ENCODE assay signal across 8 mouse cellular contexts in the genomic region with DNA sequence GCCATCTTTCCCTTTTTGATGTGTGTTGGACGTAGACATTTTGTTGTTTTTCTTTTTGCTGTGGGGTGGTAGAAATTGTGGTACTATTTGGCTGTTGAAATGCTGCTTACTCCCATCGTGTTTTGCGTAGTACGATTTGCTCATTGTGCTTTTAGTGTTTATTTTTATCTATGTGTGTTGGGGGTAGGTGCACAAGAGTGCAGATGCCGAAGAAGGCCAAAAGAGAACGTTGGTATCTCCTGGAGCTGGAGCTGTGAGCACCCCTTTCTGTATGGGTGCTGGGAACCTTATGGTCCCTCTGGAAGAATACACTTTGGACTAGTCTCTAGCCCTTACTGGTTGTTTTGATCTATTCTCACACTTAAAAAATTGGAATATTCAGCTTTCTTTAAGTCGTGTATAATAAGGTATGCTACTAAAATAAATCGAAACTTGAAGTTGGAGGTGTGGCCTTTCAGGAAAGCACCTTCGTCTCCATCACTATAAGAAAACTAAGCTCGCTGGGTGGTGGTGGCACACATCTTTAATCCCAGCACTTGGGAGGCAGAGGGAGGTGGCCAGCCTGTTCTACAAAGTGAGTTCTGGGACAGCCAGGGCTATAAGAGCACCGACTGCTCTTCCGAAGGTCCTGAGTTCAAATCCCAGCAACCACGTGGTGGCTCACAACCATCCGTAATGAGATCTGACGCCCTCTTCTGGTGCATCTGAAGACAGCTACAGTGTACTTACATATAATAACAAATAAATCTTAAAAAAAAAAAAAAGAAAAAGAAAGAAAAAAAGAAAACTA. TPM values are rescaled to one million over a fixed set of nuclear protein-coding genes. Genes with fewer than 3 reads are reported as not detected.
DNase-seq lines count a peak whose midpoint lies in the region; ATAC-seq and TF ChIP-seq lines count a peak whose summit lies in the region.

No protein-coding gene starts in this region.

- H3K4me2 ChIP-seq in liver, embryonic 12.5 days: peak overlapping the region; percentile 94

- no peaks in the 10 kb centered on the region for H3K27me3 ChIP-seq in erythroblast, embryonic 14.5 days (ENCODE audit: control insufficient read depth)
- no peaks in the 10 kb centered on the region for H3K27me3 ChIP-seq in testis, adult 2 months (ENCODE audit: control insufficient read depth, insufficient read depth, low read length)
- no peaks in the 10 kb centered on the region for H3K27me3 ChIP-seq in liver, embryonic 12.5 days (replicated peaks)

- peak overlapping the region; percentile 99 for H3K27ac ChIP-seq in testis, adult 2 months (ENCODE audit: control insufficient read depth, insufficient read depth, low read depth, low read length)
- H3K27ac ChIP-seq in liver, embryonic 12.5 days: peak overlapping the region; percentile 99

- peak overlapping the region; percentile 88 for H3K9ac ChIP-seq in liver, embryonic 12.5 days

- no peak for ATAC-seq in erythroblast, adult 5-6 weeks (replicated peaks; ENCODE audit: low FRiP score, poor library complexity, severe bottlenecking)
- no peak for ATAC-seq in liver, embryonic 12.5 days

- H3K4me1 ChIP-seq in erythroblast, embryonic 14.5 days (ENCODE audit: control insufficient read depth): peaks cover 64% of the 10 kb centered on the region
- peaks cover 13% of the 10 kb centered on the region; the same call in 1 of the 2 replicates for H3K4me1 ChIP-seq in testis, adult 2 months (ENCODE audit: control insufficient read depth, insufficient read depth, low read length)
- peaks cover 55% of the 10 kb centered on the region for H3K4me1 ChIP-seq in liver, embryonic 12.5 days

- H3K36me3 ChIP-seq in erythroblast, embryonic 14.5 days (ENCODE audit: control insufficient read depth): peaks cover 35% of the 10 kb centered on the region
- H3K36me3 ChIP-seq in testis, adult 2 months (ENCODE audit: control insufficient read depth, insufficient read depth, low read length): no peaks in the 10 kb centered on the region
- 0 out of 2 replicates have a peak, but pooled peaks cover 2% of the 10 kb centered on the region for H3K36me3 ChIP-seq in liver, embryonic 12.5 days

- H3K9me3 ChIP-seq in erythroblast, embryonic 14.5 days (ENCODE audit: control insufficient read depth, low read length): no peaks in the 10 kb centered on the region; the same call in 1 of the 2 replicates
- H3K9me3 ChIP-seq in liver, embryonic 12.5 days (replicated peaks): no peaks in the 10 kb centered on the region

- H3K4me3 ChIP-seq in erythroblast, embryonic 14.5 days (replicated peaks): peak overlapping the region; percentile 94
- peak overlapping the region; percentile 100 for H3K4me3 ChIP-seq in testis, adult 2 months (ENCODE audit: control insufficient read depth, low read depth, low read length)
- H3K4me3 ChIP-seq in liver, embryonic 12.5 days: peak overlapping the region; percentile 85

- TF ChIP-seq POLR2A in testis, adult 2 months (IDR thresholded peaks at IDR 0.05; ENCODE audit: control insufficient read depth, low read depth, low read length): no peak

- DNase-seq in testis, postnatal 14 days (ENCODE audit: low spot score): no peak
- peak; percentile 32 for DNase-seq in testis, postnatal 10 days (ENCODE audit: low spot score)
- DNase-seq in cerebellum, postnatal 10 days: no peak
- DNase-seq in gastrocnemius, postnatal 10 days: no peak

- WGBS in liver, embryonic 12.5 days (ENCODE audit: insufficient replicate concordance): 58% methylated on average over 15 of the region's 15 CpGs

- TF ChIP-seq CTCF in testis, adult 2 months (IDR thresholded peaks at IDR 0.05; ENCODE audit: control insufficient read depth, insufficient read depth, insufficient replicate concordance, low read depth, low read length): no peak

RNA-seq across cellular contexts. Expression of gene Slc25a38, which starts 1.2 kb away (rescaled TPM):
- polyA plus RNA-seq in erythroblast, embryonic 14.5 days (2012): 22.5 and 36.0 TPM in 2 replicates
- 79.7 and 177 TPM in 2 replicates for total RNA-seq in erythroblast, adult 5-6 weeks (2015; ENCODE audit: low replicate concordance)
- total RNA-seq in erythroblast, adult 5-6 weeks (2017; ENCODE audit: low replicate concordance): 230 and 266 TPM in 2 replicates
- 27.8 and 28.2 TPM in 2 replicates for polyA plus RNA-seq in testis, adult 2 months (2012; rRNA removed)
- polyA plus RNA-seq in liver, embryonic 12.5 days (2016; fragmentation: Nextera tagmentation; extraction: Ambion mirVana): 142 and 144 TPM in 2 replicates
- 1 to 10 TPM; 8.9 to 9.8 TPM for total RNA-seq in gastrocnemius, postnatal 10 days (2021)

RNA-seq across cellular contexts. Expression of gene Rpsa, which starts 16.1 kb away (rescaled TPM):
- polyA plus RNA-seq in erythroblast, embryonic 14.5 days (2012): 245 and 656 TPM in 2 replicates
- total RNA-seq in erythroblast, adult 5-6 weeks (2015; ENCODE audit: low replicate concordance): 532 and 535 TPM in 2 replicates
- total RNA-seq in erythroblast, adult 5-6 weeks (2017; ENCODE audit: low replicate concordance): 872 and 875 TPM in 2 replicates
- polyA plus RNA-seq in testis, adult 2 months (2012; rRNA removed): 310 and 318 TPM in 2 replicates
- 1,191 and 1,263 TPM in 2 replicates for polyA plus RNA-seq in liver, embryonic 12.5 days (2016; fragmentation: Nextera tagmentation; extraction: Ambion mirVana)
- 100 to 1,000 TPM; 710 to 760 TPM for total RNA-seq in gastrocnemius, postnatal 10 days (2021)

RNA-seq across cellular contexts. Expression of gene Ccr8, which starts 19.4 kb away (rescaled TPM):
- polyA plus RNA-seq in erythroblast, embryonic 14.5 days (2012): not detected in 2 replicates
- not detected in 2 replicates for total RNA-seq in erythroblast, adult 5-6 weeks (2015; ENCODE audit: low replicate concordance)
- not detected in 2 replicates for total RNA-seq in erythroblast, adult 5-6 weeks (2017; ENCODE audit: low replicate concordance)
- polyA plus RNA-seq in testis, adult 2 months (2012; rRNA removed): not detected in 2 replicates
- not detected in 2 replicates for polyA plus RNA-seq in liver, embryonic 12.5 days (2016; fragmentation: Nextera tagmentation; extraction: Ambion mirVana)
- total RNA-seq in gastrocnemius, postnatal 10 days (2021): under 1 TPM in 1 of 2 experiments, not detected in 1; 0.23 TPM

RNA-seq across cellular contexts. Expression of gene Mobp, which starts 38.2 kb away (rescaled TPM):
- 0.03 TPM in 1 of 2 replicates, not detected in the other for polyA plus RNA-seq in erythroblast, embryonic 14.5 days (2012)
- total RNA-seq in erythroblast, adult 5-6 weeks (2015; ENCODE audit: low replicate concordance): not detected in 2 replicates
- total RNA-seq in erythroblast, adult 5-6 weeks (2017; ENCODE audit: low replicate concordance): not detected in 2 replicates
- 0.49 and 0.79 TPM in 2 replicates for polyA plus RNA-seq in testis, adult 2 months (2012; rRNA removed)
- not detected in 2 replicates for polyA plus RNA-seq in liver, embryonic 12.5 days (2016; fragmentation: Nextera tagmentation; extraction: Ambion mirVana)
- total RNA-seq in gastrocnemius, postnatal 10 days (2021): under 1 TPM in 1 of 2 experiments, not detected in 1; 0.77 TPM

RNA-seq across cellular contexts. Expression of gene Cx3cr1, which starts 41.7 kb away (rescaled TPM):
- polyA plus RNA-seq in erythroblast, embryonic 14.5 days (2012): 0.01 TPM in 2 replicates
- total RNA-seq in erythroblast, adult 5-6 weeks (2015; ENCODE audit: low replicate concordance): 6.7 and 7.3 TPM in 2 replicates
- 8.8 and 13.7 TPM in 2 replicates for total RNA-seq in erythroblast, adult 5-6 weeks (2017; ENCODE audit: low replicate concordance)
- polyA plus RNA-seq in testis, adult 2 months (2012; rRNA removed): 2.2 and 2.7 TPM in 2 replicates
- polyA plus RNA-seq in liver, embryonic 12.5 days (2016; fragmentation: Nextera tagmentation; extraction: Ambion mirVana): 5.4 and 6.0 TPM in 2 replicates
- total RNA-seq in gastrocnemius, postnatal 10 days (2021): 1 to 10 TPM; 2.0 to 3.2 TPM
